Mouse (Mus musculus) neural tube, embryonic 10.5 days (tissue): ENCODE results near the gene Tnnt2.
A peak's percentile ranks its signal among the peaks of the same experiment; 100 is the strongest.

ENCODE experiments used
- DNase-seq: peaks from one replicate; pipeline ENCODE4 v3.0.0-alpha.2; 2017; ENCODE audit warnings: low spot score; ENCODE audit errors: extremely low spot score

Gene Tnnt2

GRCm38 (mm10) chr1:135854591-135855343, 18.6 kb downstream of the Tnnt2 start:
- no peak for DNase-seq

- DNase-seq = no peak
Measured at GRCm38 (mm10) chr1:135855344-135855687, 19.2 kb downstream of the Tnnt2 start.

GRCm38 (mm10) chr1:135856070-135856469, 19.9 kb downstream of the Tnnt2 start:
- no peak for DNase-seq

GRCm38 (mm10) chr1:135857137-135857775, 21.1 kb downstream of the Tnnt2 start:
- no peak for DNase-seq

GRCm38 (mm10) chr1:135858533-135858932, 22.4 kb downstream of the Tnnt2 start:
- DNase-seq = no peak

GRCm38 (mm10) chr1:135861091-135861490, 24.9 kb downstream of the Tnnt2 start:
- no peak for DNase-seq

GRCm38 (mm10) chr1:135861980-135862552, 25.9 kb downstream of the Tnnt2 start:
- no peak for DNase-seq

GRCm38 (mm10) chr1:135862561-135862960, 26.4 kb downstream of the Tnnt2 start:
- no peak for DNase-seq

- no peak for DNase-seq
Measured at GRCm38 (mm10) chr1:135863786-135864335, 27.7 kb downstream of the Tnnt2 start.

- DNase-seq = no peak
Measured at GRCm38 (mm10) chr1:135864830-135865229, 28.7 kb downstream of the Tnnt2 start.

GRCm38 (mm10) chr1:135865518-135866194, 29.5 kb downstream of the Tnnt2 start:
- DNase-seq = peak; percentile 85

- no peak for DNase-seq
Measured at GRCm38 (mm10) chr1:135868570-135868969, 32.4 kb downstream of the Tnnt2 start.

GRCm38 (mm10) chr1:135872991-135873390, 36.8 kb downstream of the Tnnt2 start:
- DNase-seq = no peak

GRCm38 (mm10) chr1:135877248-135877647, 41.1 kb downstream of the Tnnt2 start:
- DNase-seq = no peak

- peak; percentile 70 for DNase-seq
Measured at GRCm38 (mm10) chr1:135882385-135883109, 46.4 kb downstream of the Tnnt2 start.

- no peak for DNase-seq
Measured at GRCm38 (mm10) chr1:135889461-135890185, 53.5 kb downstream of the Tnnt2 start.

GRCm38 (mm10) chr1:135891424-135892216, 55.5 kb downstream of the Tnnt2 start:
- no peak for DNase-seq

GRCm38 (mm10) chr1:135892233-135892632, 56.1 kb downstream of the Tnnt2 start:
- no peak for DNase-seq

GRCm38 (mm10) chr1:135892764-135893163, 56.6 kb downstream of the Tnnt2 start:
- no peak for DNase-seq

- no peak for DNase-seq
Measured at GRCm38 (mm10) chr1:135893377-135893776, 57.2 kb downstream of the Tnnt2 start.
